ENCODE assay signal across 22 mouse cellular contexts in the genomic region with DNA sequence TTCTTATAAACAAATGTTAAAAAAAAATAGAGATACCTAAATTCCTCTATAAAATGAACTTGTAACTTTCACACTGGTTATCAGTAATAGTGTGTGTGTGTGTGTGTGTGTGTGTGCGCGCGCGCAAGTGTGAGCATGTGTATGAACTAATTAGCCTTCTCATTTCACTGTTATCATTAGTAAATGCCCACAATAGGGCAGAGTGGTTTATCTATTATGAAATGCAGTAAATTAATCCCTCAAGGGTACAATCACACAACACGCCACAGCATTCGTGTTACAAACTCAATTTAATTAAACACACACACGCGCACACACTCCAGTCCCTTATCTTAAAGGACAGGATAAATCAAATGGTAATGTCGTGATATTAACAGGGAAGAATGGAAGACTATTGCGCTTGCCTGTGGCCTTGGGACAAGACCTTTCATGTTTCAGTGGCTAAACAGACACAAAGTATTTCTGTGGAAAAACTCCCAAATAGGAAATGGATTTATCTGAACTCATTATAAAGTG.
"Had no signal": no experiment of that assay in that cellular context is flagged by ENCODE, and none has a peak within 500 bp of the region (broad histone marks: within the 10 kb centered on the region; RNA-seq: fewer than 3 reads in every experiment).

No protein-coding gene starts in this region.

- H3K27ac ChIP-seq: layer of hippocampus, adult 2 months; limb, embryonic 10.5 days; limb, embryonic 13.5 days; liver, embryonic 12.5 days; liver, embryonic 15.5 days; lung, embryonic 15.5 days; midbrain, embryonic 10.5 days; midbrain, embryonic 13.5 days; stomach, embryonic 15.5 days had no signal

- H3K9ac ChIP-seq: limb, embryonic 13.5 days; liver, embryonic 12.5 days; liver, embryonic 15.5 days; lung, embryonic 15.5 days; midbrain, embryonic 13.5 days; stomach, embryonic 15.5 days had no signal

- H3K36me3 ChIP-seq: limb, embryonic 13.5 days; liver, embryonic 12.5 days; liver, embryonic 15.5 days; lung, embryonic 15.5 days; midbrain, embryonic 10.5 days; midbrain, embryonic 13.5 days; stomach, embryonic 15.5 days had no signal

- H3K27me3 ChIP-seq: limb, embryonic 13.5 days; liver, embryonic 12.5 days; liver, embryonic 15.5 days; lung, embryonic 15.5 days; midbrain, embryonic 13.5 days; stomach, embryonic 15.5 days had no signal

- DNase-seq: kidney, adult 18-20 months; kidney, adult 9 months; kidney, postnatal 14 days; layer of hippocampus, adult 9-11 months; liver; lung, adult 18-20 months; lung, postnatal 10 days; lung, postnatal 36 days; retina, postnatal 1 day; right cerebral cortex, postnatal 25 days; spleen, adult 18-20 months; thymus, postnatal 36 days had no signal

- ATAC-seq: intestine, embryonic 16.5 days; liver, embryonic 12.5 days had no signal

- H3K4me2 ChIP-seq: limb, embryonic 13.5 days; liver, embryonic 12.5 days; liver, embryonic 15.5 days; lung, embryonic 15.5 days; midbrain, embryonic 13.5 days; stomach, embryonic 15.5 days had no signal

- H3K4me1 ChIP-seq: lung, embryonic 15.5 days; stomach, embryonic 15.5 days had no signal

- H3K4me3 ChIP-seq: layer of hippocampus, adult 2 months; limb, embryonic 10.5 days; limb, embryonic 13.5 days; liver, embryonic 12.5 days; liver, embryonic 15.5 days; lung, embryonic 15.5 days; midbrain, embryonic 10.5 days; midbrain, embryonic 13.5 days; stomach, embryonic 15.5 days had no signal

- H3K9me3 ChIP-seq: limb, embryonic 10.5 days; limb, embryonic 13.5 days; liver, embryonic 12.5 days; liver, embryonic 15.5 days; lung, embryonic 15.5 days; midbrain, embryonic 10.5 days; midbrain, embryonic 13.5 days; stomach, embryonic 15.5 days had no signal
